Mouse (Mus musculus) myocyte (in vitro differentiated cells): ENCODE data around the gene Ankrd1. TPM values are rescaled to one million over a fixed set of nuclear protein-coding genes. Genes with fewer than 3 reads are reported as not detected.
A peak's percentile ranks its signal among the peaks of the same experiment; 100 is the strongest.

ENCODE experiments used
- H3K27me3 ChIP-seq: one replicate; pipeline ENCODE4 v1.6.1; 2011; ENCODE audit not compliant: control insufficient read depth, insufficient read depth, insufficient read length
- H3K36me3 ChIP-seq: one replicate; pipeline ENCODE4 v1.6.1; 2011; ENCODE audit not compliant: control insufficient read depth, insufficient read depth
- H3K4me2 ChIP-seq: one replicate; pipeline ENCODE4 v1.6.1; 2011; ENCODE audit warnings: low read depth, control low read depth
- H3K4me3 ChIP-seq: one replicate; pipeline ENCODE4 v1.5.1; 2011; ENCODE audit warnings: mild to moderate bottlenecking, control low read depth, moderate library complexity
- H3K79me2 ChIP-seq: one replicate; pipeline ENCODE4 v1.6.1; 2011; ENCODE audit not compliant: control insufficient read depth, insufficient read depth
- H3ac ChIP-seq: one replicate; pipeline ENCODE4 v1.6.1; 2011; ENCODE audit not compliant: control insufficient read depth, insufficient read length
- CEBPB ChIP-seq: IDR thresholded peaks from 2 replicates; pipeline ENCODE4 v1.6.1; 2011; ENCODE audit warnings: mild to moderate bottlenecking, moderate library complexity; ENCODE audit not compliant: poor library complexity, insufficient read depth, severe bottlenecking
- E2F4 ChIP-seq: IDR thresholded peaks from one replicate; pipeline ENCODE4 v1.6.1; 2011; ENCODE audit warnings: mild to moderate bottlenecking, control low read depth, moderate library complexity; ENCODE audit not compliant: insufficient read depth
- MAX ChIP-seq: IDR thresholded peaks from one replicate; pipeline ENCODE4 v1.6.1; 2011; ENCODE audit warnings: low read depth, mild to moderate bottlenecking, control low read depth
- MYOD1 ChIP-seq, 3 experiments: IDR thresholded peaks; one replicate each; pipeline ENCODE4 v1.6.1; 2011; ENCODE audit warnings: control low read depth in 2 of 3, low read depth in 2 of 3, mild to moderate bottlenecking in 2 of 3, moderate library complexity in 1 of 3; ENCODE audit not compliant: insufficient read length in 2 of 3, control insufficient read depth in 1 of 3
- MYOG ChIP-seq, 3 experiments: IDR thresholded peaks; one replicate each; pipeline ENCODE4 v1.6.1; 2011; ENCODE audit warnings: control low read depth in 2 of 3, low read depth in 2 of 3, mild to moderate bottlenecking in 2 of 3; ENCODE audit not compliant: insufficient read length in 2 of 3, control insufficient read depth in 1 of 3, insufficient read depth in 1 of 3
- POLR2A ChIP-seq: IDR thresholded peaks from one replicate; pipeline ENCODE4 v1.6.1; 2011; ENCODE audit warnings: low read depth, mild to moderate bottlenecking, control low read depth, moderate library complexity; ENCODE audit not compliant: insufficient read length
- POLR2AphosphoS2 ChIP-seq: IDR thresholded peaks from one replicate; pipeline ENCODE4 v1.6.1; 2011; ENCODE audit warnings: low read depth, control low read depth; ENCODE audit not compliant: insufficient read length
- REST ChIP-seq: IDR thresholded peaks from one replicate; pipeline ENCODE4 v1.6.1; 2011; ENCODE audit warnings: mild to moderate bottlenecking, control low read depth, moderate library complexity; ENCODE audit not compliant: insufficient read depth, insufficient read length
- SRF ChIP-seq: IDR thresholded peaks from one replicate; pipeline ENCODE4 v1.6.1; 2011; ENCODE audit warnings: low read depth; ENCODE audit not compliant: control insufficient read depth, insufficient read length
- TCF12 ChIP-seq: IDR thresholded peaks from one replicate; pipeline ENCODE4 v1.6.1; 2011; ENCODE audit warnings: mild to moderate bottlenecking, control low read depth; ENCODE audit not compliant: poor library complexity, insufficient read depth, severe bottlenecking
- TCF3 ChIP-seq: IDR thresholded peaks from one replicate; pipeline ENCODE4 v1.6.1; 2011; ENCODE audit warnings: low read depth, control low read depth; ENCODE audit not compliant: insufficient read length
- USF1 ChIP-seq: IDR thresholded peaks from one replicate; pipeline ENCODE4 v1.6.1; 2011; ENCODE audit warnings: low read depth, mild to moderate bottlenecking, control low read depth, moderate library complexity
- polyA plus RNA-seq: library from polyadenylated mRNA; unstranded; fragments of >200 nt; fragmentation: generic; extraction: Trizol; gene quantifications from one replicate; pipeline ENCODE4 v1.2.1, GENCODE M21; 2012; ENCODE audit warnings: missing spikeins

Gene Ankrd1
- polyA plus RNA-seq, 1 experiment = 310 TPM

DNA sequence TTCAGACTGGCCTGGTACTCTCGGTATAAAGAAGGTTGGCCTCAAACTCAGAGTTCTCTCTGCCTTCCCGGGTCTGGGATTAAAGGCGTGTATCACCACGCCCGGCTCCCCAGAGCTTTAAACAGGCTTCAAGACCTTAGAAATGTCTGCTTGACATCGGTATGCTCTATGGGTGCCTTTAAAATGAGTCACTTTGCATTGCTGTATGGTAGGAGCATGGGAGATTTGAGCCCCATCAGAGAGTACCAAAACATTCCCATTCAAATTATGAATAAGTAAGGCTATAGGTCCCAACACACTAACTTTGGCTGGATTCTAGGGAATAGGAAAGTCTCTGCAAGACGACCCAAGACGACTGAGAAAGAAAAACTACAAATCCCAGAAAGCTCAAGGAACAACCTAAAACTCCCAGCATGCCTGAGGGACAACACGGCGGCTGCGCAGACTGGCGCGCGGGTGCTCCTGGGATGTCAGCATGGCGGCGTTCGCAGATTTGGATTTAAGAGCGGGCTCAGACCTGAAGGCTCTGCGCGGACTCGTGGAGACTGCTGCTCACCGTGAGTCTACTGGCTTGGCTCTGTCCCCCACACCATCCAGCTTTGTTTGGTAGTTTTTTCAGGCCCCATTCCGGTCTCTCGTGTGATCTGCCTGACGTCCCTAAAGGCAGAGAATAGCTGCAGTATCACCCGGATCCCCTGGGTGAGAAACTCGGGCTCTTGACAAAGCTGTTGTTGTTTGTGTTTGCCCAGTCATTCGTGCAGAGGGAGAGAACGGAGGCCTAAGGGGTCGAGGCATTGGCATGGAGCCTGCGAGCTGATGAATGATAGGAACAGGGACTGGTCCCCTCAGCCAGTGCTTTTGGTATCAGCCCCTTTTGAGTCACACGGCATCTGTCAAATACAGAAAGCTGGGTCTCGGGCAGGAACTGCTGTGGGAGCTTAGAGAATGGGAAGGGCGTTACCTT is 36.4 kb downstream of the Ankrd1 start, which contains the start of gene Rpp30:
TSS of gene Rpp30 (plus strand) at position 455 of the 964 bp plus-strand sequence.
- TF ChIP-seq POLR2A (peak; percentile 58), POLR2AphosphoS2 (no peak), E2F4 (peak; percentile 87)
- H3K4me3 ChIP-seq = peak within 1 kb of the TSS; percentile 64
- peaks cover 20% of the 10 kb centered on the region for H3K79me2 ChIP-seq
- H3ac ChIP-seq = peak within 1 kb of the TSS; percentile 33
- no peaks in the 10 kb centered on the region for H3K27me3 ChIP-seq
- no peaks in the 10 kb centered on the region for H3K36me3 ChIP-seq
- H3K4me2 ChIP-seq = peak within 1 kb of the TSS; percentile 90

DNA sequence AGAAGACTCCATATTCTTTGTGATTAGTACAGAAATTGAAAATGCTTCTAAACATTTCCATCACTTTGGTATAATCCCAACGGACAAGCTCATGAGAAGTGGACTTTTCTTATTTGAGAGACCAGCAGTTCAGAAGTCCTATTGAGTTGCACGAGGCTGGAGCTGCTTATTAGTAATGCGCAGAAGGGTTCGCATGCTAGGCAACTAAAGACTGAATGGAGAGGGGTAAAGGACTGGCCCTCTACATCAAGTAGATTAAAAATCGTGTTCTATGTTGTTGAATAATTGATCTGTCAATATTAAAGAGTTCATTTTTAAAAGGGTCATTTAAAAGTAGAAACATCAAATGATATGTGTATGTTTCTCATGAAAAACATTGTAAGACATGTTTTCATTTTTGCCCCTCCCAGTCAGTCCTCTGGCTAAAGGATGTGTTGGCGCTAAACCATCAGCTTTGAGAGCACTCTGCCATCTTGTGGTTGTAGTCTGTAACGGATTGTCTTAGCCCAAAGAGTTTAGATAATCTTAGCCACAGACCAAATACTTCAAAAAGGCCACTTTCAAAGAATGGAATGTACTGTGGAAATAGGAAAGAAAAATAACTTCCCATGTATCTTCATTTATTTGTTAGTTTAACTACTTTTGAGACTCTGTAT is 37.2 kb downstream of the Ankrd1 start:
- no peaks in the 10 kb centered on the region for H3K27me3 ChIP-seq
- H3K4me3 ChIP-seq = peak overlapping the region; percentile 64
- peak overlapping the region; percentile 90 for H3K4me2 ChIP-seq
- TF ChIP-seq MAX = no peak
- no peak for TF ChIP-seq POLR2AphosphoS2
- no peak for TF ChIP-seq TCF12
- no peak for TF ChIP-seq USF1
- no peak for TF ChIP-seq SRF
- TF ChIP-seq CEBPB = no peak
- TF ChIP-seq POLR2A = no peak
- TF ChIP-seq TCF3 = no peak
- TF ChIP-seq MYOG (IDR thresholded peaks at IDR 0.05; ENCODE audit: control insufficient read depth in 1 of 3, insufficient read depth in 1 of 3, insufficient read length in 2 of 3, low read depth in 2 of 3) = no peak
- no peak for TF ChIP-seq MYOD1 (IDR thresholded peaks at IDR 0.05; ENCODE audit: control insufficient read depth in 1 of 3, insufficient read length in 2 of 3, low read depth in 2 of 3)
- no peak for TF ChIP-seq E2F4
- no peaks in the 10 kb centered on the region for H3K36me3 ChIP-seq
- H3ac ChIP-seq = no peak overlapping the region
- H3K79me2 ChIP-seq = peaks cover 20% of the 10 kb centered on the region

DNA sequence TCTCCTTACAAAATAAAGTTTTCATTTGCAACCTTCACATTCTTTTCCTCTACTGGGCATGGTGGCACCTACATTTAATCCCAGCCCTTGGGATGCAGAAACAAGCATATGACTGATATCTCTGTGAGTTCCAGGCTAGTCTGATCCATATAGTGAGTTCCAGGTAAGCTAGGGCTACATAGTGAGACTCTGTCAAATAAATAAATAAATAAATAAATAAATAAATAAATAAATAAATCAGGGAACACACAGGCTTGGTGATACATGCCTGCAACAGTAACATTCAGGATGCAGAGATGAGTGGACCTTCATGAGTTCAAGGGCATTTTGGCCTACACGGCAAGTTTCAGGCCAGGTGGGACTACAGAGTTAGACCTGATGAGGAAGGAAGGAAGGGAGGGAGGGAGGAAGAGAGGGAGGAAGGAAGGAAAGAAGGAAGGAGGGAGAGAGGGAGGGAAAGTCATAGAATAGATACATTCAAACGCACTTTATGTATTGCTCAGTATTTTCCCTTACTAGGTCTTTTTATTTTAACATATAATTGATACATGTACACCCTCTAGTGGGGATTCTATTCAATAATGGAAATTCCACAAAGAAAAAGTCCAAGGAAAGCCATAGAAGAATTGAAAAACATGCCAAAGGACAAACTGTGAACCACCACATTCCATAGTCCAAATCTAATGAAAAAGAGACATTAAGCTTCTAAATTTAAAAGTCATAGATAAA is 56.9 kb downstream of the Ankrd1 start:
- TF ChIP-seq E2F4 (no peak), REST (no peak), MYOG (IDR thresholded peaks at IDR 0.05; ENCODE audit: control insufficient read depth in 1 of 3, insufficient read depth in 1 of 3, insufficient read length in 2 of 3, low read depth in 2 of 3) (no peak), POLR2AphosphoS2 (no peak), SRF (no peak), POLR2A (no peak), TCF12 (no peak)
- Histone ChIP-seq H3K4me2 (no peak overlapping the region), H3K4me3 (no peak overlapping the region), H3ac (no peak overlapping the region), H3K79me2 (no peaks in the 10 kb centered on the region), H3K27me3 (no peaks in the 10 kb centered on the region), H3K36me3 (no peaks in the 10 kb centered on the region)

Other genes with a start within 250 kb of the Ankrd1 start
- 0.37 TPM for gene Htr7, start 62.6 kb downstream of the Ankrd1 start, polyA plus RNA-seq
- 17.5 TPM for gene Rpp30, start 36.4 kb downstream of the Ankrd1 start, polyA plus RNA-seq
- 13.9 TPM for gene Pcgf5, start 228.2 kb upstream of the Ankrd1 start, polyA plus RNA-seq